Mouse (Mus musculus): ENCODE measurements at regions not wholly inside any gene's neighbourhood (a gene's known extent, or its start where the extent isn't known, plus 50 kb on each side); places are given as distances from the start of the nearest gene placed in this dataset.

- Histone ChIP-seq H3K27ac (replicated peaks in 1 of 2; ENCODE audit: control insufficient read depth in 1 of 2, insufficient read depth in 1 of 2, low read depth in 2 of 2, low read length in 2 of 2) (peak overlapping the region in 1 of 2 experiments; percentile 67; a peak in 3 of 4 replicates), H3K4me1 (ENCODE audit: control insufficient read depth in 2 of 2, insufficient read depth in 2 of 2, low read length in 2 of 2) (peaks cover 7% of the 10 kb centered on the region in 2 experiments; a peak in 3 of 4 replicates), H3K4me3 (ENCODE audit: control insufficient read depth in 1 of 2, insufficient read depth in 1 of 2, low read depth in 1 of 2, low read length in 2 of 2) (no peak overlapping the region), H3K36me3 (ENCODE audit: control insufficient read depth, insufficient read depth, low read length) (no peaks in the 10 kb centered on the region), H3K9me3 (ENCODE audit: control insufficient read depth, low read length) (no peaks in the 10 kb centered on the region), H3K27me3 (ENCODE audit: control insufficient read depth, insufficient read depth, low read length) (no peaks in the 10 kb centered on the region), H3K9ac (ENCODE audit: low read length) (no peak overlapping the region), H3K4me2 (ENCODE audit: low read length) (no peak overlapping the region)
- 0 out of 2 replicates have a peak, but pooled peaks have one; percentile 35 for ATAC-seq (ENCODE audit: insufficient number of reproducible peaks, insufficient read depth, low FRiP score, low read depth)
- WGBS, result 34% methylated on average over 3 of the region's 3 CpGs
Measured at GRCm38 (mm10) chr12:118439626-118440025, 138.4 kb upstream of the Sp4 start.

- Histone ChIP-seq H3K4me1 (ENCODE audit: control insufficient read depth in 2 of 2, insufficient read depth in 2 of 2, low read length in 2 of 2) (peaks cover 7% of the 10 kb centered on the region in 2 experiments; a peak in 3 of 4 replicates), H3K4me2 (ENCODE audit: low read length) (no peak overlapping the region), H3K27me3 (ENCODE audit: control insufficient read depth, insufficient read depth, low read length) (no peaks in the 10 kb centered on the region), H3K4me3 (ENCODE audit: control insufficient read depth in 1 of 2, insufficient read depth in 1 of 2, low read depth in 1 of 2, low read length in 2 of 2) (no peak overlapping the region), H3K9ac (ENCODE audit: low read length) (no peak overlapping the region), H3K9me3 (ENCODE audit: control insufficient read depth, low read length) (no peaks in the 10 kb centered on the region), H3K27ac (replicated peaks in 1 of 2; ENCODE audit: control insufficient read depth in 1 of 2, insufficient read depth in 1 of 2, low read depth in 2 of 2, low read length in 2 of 2) (no peak overlapping the region), H3K36me3 (ENCODE audit: control insufficient read depth, insufficient read depth, low read length) (no peaks in the 10 kb centered on the region)
- WGBS, result 68% methylated on average over 5 of the region's 5 CpGs
- ATAC-seq (ENCODE audit: insufficient number of reproducible peaks, insufficient read depth, low FRiP score, low read depth), result no peak
Measured at GRCm38 (mm10) chr12:118438882-118439281, 137.6 kb upstream of the Sp4 start.

GRCm38 (mm10) chr12:118432703-118433102, 131.5 kb upstream of the Sp4 start:
- 0 out of 2 replicates have a peak overlapping the region, but pooled peaks have one; percentile 11 for H3K4me2 ChIP-seq (ENCODE audit: low read length)
- H3K9ac ChIP-seq (ENCODE audit: low read length), result no peak overlapping the region
- ATAC-seq (ENCODE audit: insufficient number of reproducible peaks, insufficient read depth, low FRiP score, low read depth), result no peak
- H3K36me3 ChIP-seq (ENCODE audit: control insufficient read depth, insufficient read depth, low read length), result no peaks in the 10 kb centered on the region
- no peaks in the 10 kb centered on the region for H3K9me3 ChIP-seq (ENCODE audit: control insufficient read depth, low read length)
- no peaks in the 10 kb centered on the region for H3K27me3 ChIP-seq (ENCODE audit: control insufficient read depth, insufficient read depth, low read length)
- H3K27ac ChIP-seq (replicated peaks in 1 of 2; ENCODE audit: control insufficient read depth in 1 of 2, insufficient read depth in 1 of 2, low read depth in 2 of 2, low read length in 2 of 2), result peak overlapping the region; percentile 60 to 64; a peak in 3 of 4 replicates
- no peak overlapping the region for H3K4me3 ChIP-seq (ENCODE audit: control insufficient read depth in 1 of 2, insufficient read depth in 1 of 2, low read depth in 1 of 2, low read length in 2 of 2)
- peaks cover 2 to 8% of the 10 kb centered on the region in 2 experiments for H3K4me1 ChIP-seq (ENCODE audit: control insufficient read depth in 2 of 2, insufficient read depth in 2 of 2, low read length in 2 of 2)
- WGBS, result 17% methylated on average over 4 of the region's 4 CpGs

- no peak for ATAC-seq (ENCODE audit: insufficient number of reproducible peaks, insufficient read depth, low FRiP score, low read depth)
- no peak overlapping the region for H3K9ac ChIP-seq (ENCODE audit: low read length)
- H3K27me3 ChIP-seq (ENCODE audit: control insufficient read depth, insufficient read depth, low read length), result no peaks in the 10 kb centered on the region
- no peak overlapping the region for H3K27ac ChIP-seq (replicated peaks in 1 of 2; ENCODE audit: control insufficient read depth in 1 of 2, insufficient read depth in 1 of 2, low read depth in 2 of 2, low read length in 2 of 2)
- 0 out of 2 replicates have a peak, but pooled peaks cover 2% of the 10 kb centered on the region for H3K9me3 ChIP-seq (ENCODE audit: control insufficient read depth, low read length)
- H3K4me3 ChIP-seq (ENCODE audit: control insufficient read depth in 1 of 2, insufficient read depth in 1 of 2, low read depth in 1 of 2, low read length in 2 of 2), result no peak overlapping the region
- H3K4me2 ChIP-seq (ENCODE audit: low read length), result no peak overlapping the region
- H3K36me3 ChIP-seq (ENCODE audit: control insufficient read depth, insufficient read depth, low read length), result no peaks in the 10 kb centered on the region
- 75% methylated on average over 5 of the region's 5 CpGs for WGBS
- peaks cover 2 to 8% of the 10 kb centered on the region in 2 experiments for H3K4me1 ChIP-seq (ENCODE audit: control insufficient read depth in 2 of 2, insufficient read depth in 2 of 2, low read length in 2 of 2)
Measured at GRCm38 (mm10) chr12:118428384-118428783, 127.1 kb upstream of the Sp4 start.

GRCm38 (mm10) chr12:118415956-118416355, 114.7 kb upstream of the Sp4 start:
- no peaks in the 10 kb centered on the region for H3K36me3 ChIP-seq (ENCODE audit: control insufficient read depth, insufficient read depth, low read length)
- no peak overlapping the region for H3K4me2 ChIP-seq (ENCODE audit: low read length)
- no peaks in the 10 kb centered on the region for H3K9me3 ChIP-seq (ENCODE audit: control insufficient read depth, low read length)
- no peak overlapping the region for H3K27ac ChIP-seq (replicated peaks in 1 of 2; ENCODE audit: control insufficient read depth in 1 of 2, insufficient read depth in 1 of 2, low read depth in 2 of 2, low read length in 2 of 2)
- 41% methylated on average over 1 of the region's 1 CpGs for WGBS
- H3K4me1 ChIP-seq (ENCODE audit: control insufficient read depth in 2 of 2, insufficient read depth in 2 of 2, low read length in 2 of 2), result peaks cover 0 to 7% of the 10 kb centered on the region in 2 experiments; a peak in 2 of 4 replicates
- H3K4me3 ChIP-seq (ENCODE audit: control insufficient read depth in 1 of 2, insufficient read depth in 1 of 2, low read depth in 1 of 2, low read length in 2 of 2), result no peak overlapping the region
- H3K27me3 ChIP-seq (ENCODE audit: control insufficient read depth, insufficient read depth, low read length), result no peaks in the 10 kb centered on the region
- ATAC-seq (ENCODE audit: insufficient number of reproducible peaks, insufficient read depth, low FRiP score, low read depth), result no peak
- H3K9ac ChIP-seq (ENCODE audit: low read length), result no peak overlapping the region

- H3K9me3 ChIP-seq (ENCODE audit: control insufficient read depth, low read length), result no peaks in the 10 kb centered on the region
- no peak overlapping the region for H3K4me2 ChIP-seq (ENCODE audit: low read length)
- no peak overlapping the region for H3K4me3 ChIP-seq (ENCODE audit: control insufficient read depth in 1 of 2, insufficient read depth in 1 of 2, low read depth in 1 of 2, low read length in 2 of 2)
- no peak for ATAC-seq (ENCODE audit: insufficient number of reproducible peaks, insufficient read depth, low FRiP score, low read depth)
- 15% methylated on average over 7 of the region's 7 CpGs for WGBS
- H3K27me3 ChIP-seq (ENCODE audit: control insufficient read depth, insufficient read depth, low read length), result no peaks in the 10 kb centered on the region
- H3K36me3 ChIP-seq (ENCODE audit: control insufficient read depth, insufficient read depth, low read length), result no peaks in the 10 kb centered on the region
- H3K4me1 ChIP-seq (ENCODE audit: control insufficient read depth in 2 of 2, insufficient read depth in 2 of 2, low read length in 2 of 2), result peaks cover 0 to 11% of the 10 kb centered on the region in 2 experiments; a peak in 3 of 4 replicates
- no peak overlapping the region for H3K27ac ChIP-seq (replicated peaks in 1 of 2; ENCODE audit: control insufficient read depth in 1 of 2, insufficient read depth in 1 of 2, low read depth in 2 of 2, low read length in 2 of 2)
- H3K9ac ChIP-seq (ENCODE audit: low read length), result no peak overlapping the region
Measured at GRCm38 (mm10) chr12:118411767-118412430, 110.7 kb upstream of the Sp4 start.

- no peaks in the 10 kb centered on the region for H3K9me3 ChIP-seq (ENCODE audit: control insufficient read depth, low read length)
- H3K27me3 ChIP-seq (ENCODE audit: control insufficient read depth, insufficient read depth, low read length), result no peaks in the 10 kb centered on the region
- no peak overlapping the region for H3K9ac ChIP-seq (ENCODE audit: low read length)
- H3K4me1 ChIP-seq (ENCODE audit: control insufficient read depth in 2 of 2, insufficient read depth in 2 of 2, low read length in 2 of 2), result peaks cover 0 to 11% of the 10 kb centered on the region in 2 experiments; a peak in 3 of 4 replicates
- no peak overlapping the region for H3K27ac ChIP-seq (replicated peaks in 1 of 2; ENCODE audit: control insufficient read depth in 1 of 2, insufficient read depth in 1 of 2, low read depth in 2 of 2, low read length in 2 of 2)
- no peak for ATAC-seq (ENCODE audit: insufficient number of reproducible peaks, insufficient read depth, low FRiP score, low read depth)
- H3K36me3 ChIP-seq (ENCODE audit: control insufficient read depth, insufficient read depth, low read length), result no peaks in the 10 kb centered on the region
- no peak overlapping the region for H3K4me3 ChIP-seq (ENCODE audit: control insufficient read depth in 1 of 2, insufficient read depth in 1 of 2, low read depth in 1 of 2, low read length in 2 of 2)
- H3K4me2 ChIP-seq (ENCODE audit: low read length), result no peak overlapping the region
Measured at GRCm38 (mm10) chr12:118410917-118411316, 109.7 kb upstream of the Sp4 start.

- Histone ChIP-seq H3K9ac (ENCODE audit: low read length) (no peak overlapping the region), H3K36me3 (ENCODE audit: control insufficient read depth, insufficient read depth, low read length) (no peaks in the 10 kb centered on the region), H3K27ac (replicated peaks in 1 of 2; ENCODE audit: control insufficient read depth in 1 of 2, insufficient read depth in 1 of 2, low read depth in 2 of 2, low read length in 2 of 2) (no peak overlapping the region), H3K27me3 (ENCODE audit: control insufficient read depth, insufficient read depth, low read length) (no peaks in the 10 kb centered on the region), H3K4me1 (ENCODE audit: control insufficient read depth in 2 of 2, insufficient read depth in 2 of 2, low read length in 2 of 2) (peaks cover 0 to 4% of the 10 kb centered on the region in 2 experiments; a peak in 1 of 4 replicates), H3K4me2 (ENCODE audit: low read length) (no peak overlapping the region), H3K9me3 (ENCODE audit: control insufficient read depth, low read length) (no peaks in the 10 kb centered on the region), H3K4me3 (ENCODE audit: control insufficient read depth in 1 of 2, insufficient read depth in 1 of 2, low read depth in 1 of 2, low read length in 2 of 2) (no peak overlapping the region)
- no peak for ATAC-seq (ENCODE audit: insufficient number of reproducible peaks, insufficient read depth, low FRiP score, low read depth)
Measured at GRCm38 (mm10) chr12:118405135-118405534, 103.9 kb upstream of the Sp4 start.
